In the genomic region with DNA sequence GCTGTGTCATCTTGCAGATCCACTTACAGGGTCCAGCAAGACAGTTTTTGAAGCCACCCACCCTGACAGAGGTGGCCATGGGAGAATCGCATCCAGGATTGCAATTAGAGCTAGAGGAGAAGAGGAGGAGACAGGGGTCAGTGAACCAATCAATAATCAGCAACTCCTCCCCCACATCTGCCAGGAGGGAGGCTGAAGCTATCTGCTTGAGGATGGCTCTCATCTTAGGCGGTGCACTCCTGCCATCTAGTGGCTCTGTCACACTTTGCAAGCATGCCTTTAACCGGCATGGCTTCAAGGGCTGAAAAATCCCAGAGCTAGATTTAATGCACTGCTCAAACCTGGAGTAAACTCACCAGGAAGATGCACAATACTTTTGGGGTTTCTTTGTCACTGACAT, we compare ENCODE assay signal across 7 mouse cellular contexts.
DNase-seq lines count a peak whose midpoint lies in the region; ATAC-seq lines count a peak whose summit lies in the region.

No protein-coding gene starts in this region.

- no peak overlapping the region for H3K9ac ChIP-seq in intestine, embryonic 16.5 days (ENCODE audit: low read depth, low read length)
- no peak overlapping the region for H3K9ac ChIP-seq in midbrain, embryonic 13.5 days (replicated peaks)

- DNase-seq in adrenal gland, adult (ENCODE audit: inconsistent age in 2 of 2, low spot score in 1 of 2): peak; percentile 65 to 89
- peak; percentile 85 to 93 for DNase-seq in cerebellum, postnatal 4 days (ENCODE audit: low spot score in 2 of 2)
- DNase-seq in gastrocnemius, postnatal 14 days: peak; percentile 68
- peak; percentile 87 to 91 for DNase-seq in left cerebral cortex, postnatal 14 days (ENCODE audit: low spot score in 2 of 2)
- DNase-seq in spleen, postnatal 14 days (ENCODE audit: low spot score in 2 of 2): peak; percentile 7 to 16

- ATAC-seq in intestine, embryonic 16.5 days: peak; percentile 68; the same call in 1 of the 2 replicates
- ATAC-seq in midbrain, embryonic 13.5 days: peak; percentile 96

- H3K36me3 ChIP-seq in intestine, embryonic 16.5 days (ENCODE audit: control insufficient read depth, insufficient read depth, low read length): no peaks in the 10 kb centered on the region
- H3K36me3 ChIP-seq in midbrain, embryonic 13.5 days: no peaks in the 10 kb centered on the region

- no peak overlapping the region for H3K4me2 ChIP-seq in intestine, embryonic 16.5 days (ENCODE audit: low read depth, low read length)
- H3K4me2 ChIP-seq in midbrain, embryonic 13.5 days (replicated peaks): peak overlapping the region; percentile 25; the same call in 1 of the 2 replicates

- peaks cover 3% of the 10 kb centered on the region; the same call in 1 of the 2 replicates for H3K4me1 ChIP-seq in intestine, embryonic 16.5 days (ENCODE audit: control insufficient read depth, insufficient read depth, low read length)
- H3K4me1 ChIP-seq in midbrain, embryonic 13.5 days (replicated peaks): peaks cover 26% of the 10 kb centered on the region

- no peak overlapping the region for H3K4me3 ChIP-seq in intestine, embryonic 16.5 days (ENCODE audit: low read length)
- H3K4me3 ChIP-seq in midbrain, embryonic 13.5 days (replicated peaks): no peak overlapping the region

- no peaks in the 10 kb centered on the region for H3K9me3 ChIP-seq in intestine, embryonic 16.5 days (ENCODE audit: control insufficient read depth, low read length)
- H3K9me3 ChIP-seq in midbrain, embryonic 13.5 days: no peaks in the 10 kb centered on the region

- intact Hi-C loops in gastrocnemius, postnatal 14 days (cut with DNase I; ENCODE audit: low total_unique reads): loop anchor here (5.0 kb wide), 1 partner anchor 546 kb away; no protein-coding TSS in a partner anchor
- intact Hi-C loops in left cerebral cortex, postnatal 14 days (cut with DNase I): loop anchor here (5.0 kb wide), 2 partner anchors 296 to 546 kb away; no protein-coding TSS in a partner anchor

- H3K27ac ChIP-seq in intestine, embryonic 16.5 days (ENCODE audit: low read length): no peak overlapping the region
- H3K27ac ChIP-seq in midbrain, embryonic 13.5 days: peak overlapping the region; percentile 72

- 0% methylated on average over 3 of the region's 3 CpGs for WGBS in intestine, embryonic 16.5 days
- WGBS in midbrain, embryonic 13.5 days: 0% methylated on average over 3 of the region's 3 CpGs

- H3K27me3 ChIP-seq in intestine, embryonic 16.5 days (replicated peaks; ENCODE audit: control insufficient read depth, insufficient read depth, low read length): no peaks in the 10 kb centered on the region
- H3K27me3 ChIP-seq in midbrain, embryonic 13.5 days: no peaks in the 10 kb centered on the region

Comparison
In these comparisons a context has a peak if more than half of its experiments do, and no peak if none do; other contexts are left out.
1. DNase-seq: peak in every context shown above with its lines; median percentile 89 in cerebellum, postnatal 4 days; 89 in left cerebral cortex, postnatal 14 days; 77 in adrenal gland, adult; 68 in gastrocnemius, postnatal 14 days; 12 in spleen, postnatal 14 days.